Mouse (Mus musculus) CH12.LX (cell line): ENCODE results near the gene Itgb4. TPM values are rescaled to one million over a fixed set of nuclear protein-coding genes. Genes with fewer than 3 reads are reported as not detected.

Experiments used
- DNase-seq: peaks from one replicate; pipeline ENCODE4 v3.0.0-alpha.2; 2013; ENCODE audit errors: extremely low read depth
- H3K27ac ChIP-seq: 2 replicates; pipeline ENCODE4 v1.5.1; 2012; ENCODE audit warnings: low read depth, mild to moderate bottlenecking, control low read depth, moderate library complexity; ENCODE audit not compliant: insufficient read depth
- H3K27me3 ChIP-seq: replicated peaks from 2 replicates; pipeline ENCODE3; 2012; ENCODE audit warnings: inconsistent platforms
- H3K36me3 ChIP-seq, 2 experiments: replicated peaks in 1 of 2; 2 replicates each; pipeline versions ENCODE3 to v1.6.1; 2012; ENCODE audit warnings: inconsistent platforms in 1 of 2, low read length in 1 of 2, mild to moderate bottlenecking in 1 of 2, mixed read lengths in 1 of 2, moderate library complexity in 1 of 2; ENCODE audit not compliant: control insufficient read depth in 1 of 2, insufficient read depth in 1 of 2
- H3K4me1 ChIP-seq, 2 experiments: 2 replicates each; pipeline ENCODE4 v1.6.1; 2012; ENCODE audit warnings: inconsistent platforms in 1 of 2, moderate library complexity in 1 of 2; ENCODE audit not compliant: insufficient read depth in 2 of 2, control insufficient read depth in 1 of 2
- H3K4me2 ChIP-seq: 2 replicates; pipeline ENCODE4 v1.6.1; 2012; ENCODE audit warnings: low read depth, mild to moderate bottlenecking, control low read depth; ENCODE audit not compliant: poor library complexity, insufficient read depth, severe bottlenecking
- H3K4me3 ChIP-seq, 3 experiments: fragments of 150-350 bp in 1 of 3; sonication (generic) in 1 of 3; replicated peaks in 1 of 3; 2 replicates each; pipeline versions ENCODE3 to v1.5.1; 2011 to 2012; ENCODE audit warnings: low read depth in 2 of 3, low read length in 2 of 3, mild to moderate bottlenecking in 2 of 3, moderate library complexity in 2 of 3, control low read depth in 1 of 3, improper control_type of control experiment in 1 of 3, inconsistent platforms in 1 of 3, mixed read lengths in 1 of 3; ENCODE audit not compliant: poor library complexity in 1 of 3
- H3K79me2 ChIP-seq: replicated peaks from 2 replicates; pipeline ENCODE4 v1.6.1; 2012; ENCODE audit warnings: mild to moderate bottlenecking, moderate library complexity; ENCODE audit not compliant: control insufficient read depth, poor library complexity, insufficient read depth, severe bottlenecking; ENCODE audit errors: extremely low read depth
- H3K9ac ChIP-seq: 2 replicates; pipeline ENCODE4 v1.6.1; 2012; ENCODE audit warnings: low read depth, mild to moderate bottlenecking, control low read depth, moderate library complexity; ENCODE audit not compliant: insufficient read depth
- H3K9me3 ChIP-seq: replicated peaks from 2 replicates; pipeline ENCODE3; 2012; ENCODE audit warnings: low read length, inconsistent platforms, mixed read lengths
- CHD2 ChIP-seq: IDR thresholded peaks from 2 replicates; pipeline ENCODE4 v1.6.1; 2011; ENCODE audit warnings: low read length, improper control_type of control experiment
- CTCF ChIP-seq, 2 experiments: IDR thresholded peaks in 1 of 2; conservative IDR thresholded peaks in 1 of 2; 2 replicates each; pipeline ENCODE4 v1.5.1; 2011 to 2012; ENCODE audit warnings: low read depth in 2 of 2, low read length in 2 of 2, improper control_type of control experiment in 1 of 2, inconsistent platforms in 1 of 2, mild to moderate bottlenecking in 1 of 2, moderate library complexity in 1 of 2
- HCFC1 ChIP-seq: IDR thresholded peaks from 2 replicates; pipeline ENCODE4 v1.6.1; 2012; ENCODE audit warnings: low read depth, mild to moderate bottlenecking, inconsistent platforms, low read length, improper control_type of control experiment
- IRF4 ChIP-seq: IDR thresholded peaks from 2 replicates; pipeline ENCODE4 v1.6.1; 2014; ENCODE audit warnings: low read depth, mild to moderate bottlenecking, inconsistent platforms, low read length, improper control_type of control experiment
- MAX ChIP-seq: IDR thresholded peaks from 2 replicates; pipeline ENCODE4 v1.6.1; 2011; ENCODE audit warnings: low read length, improper control_type of control experiment
- MEF2A ChIP-seq: IDR thresholded peaks from 2 replicates; pipeline ENCODE4 v1.6.1; 2014; ENCODE audit warnings: low read depth, mild to moderate bottlenecking, inconsistent platforms, low read length, improper control_type of control experiment, borderline replicate concordance
- MXI1 ChIP-seq: IDR thresholded peaks from 2 replicates; pipeline ENCODE4 v1.6.1; 2011; ENCODE audit warnings: mild to moderate bottlenecking, low read depth, low read length, improper control_type of control experiment
- MYC ChIP-seq: IDR thresholded peaks from 2 replicates; pipeline ENCODE4 v1.6.1; 2011; ENCODE audit warnings: low read depth, mild to moderate bottlenecking, improper control_type of control experiment, low read length
- NRF1 ChIP-seq: IDR thresholded peaks from 2 replicates; pipeline ENCODE4 v1.6.1; 2014; ENCODE audit warnings: low read depth, mild to moderate bottlenecking, inconsistent platforms, low read length, improper control_type of control experiment, moderate library complexity
- PAX5 ChIP-seq: IDR thresholded peaks from 2 replicates; pipeline ENCODE4 v1.6.1; 2012; ENCODE audit warnings: low read length, inconsistent platforms, mixed read lengths
- POLR2A ChIP-seq: IDR thresholded peaks from 2 replicates; pipeline ENCODE4 v1.6.1; 2011; ENCODE audit warnings: low read depth, mild to moderate bottlenecking, improper control_type of control experiment, low read length
- POLR2AphosphoS2 ChIP-seq: IDR thresholded peaks from 2 replicates; pipeline ENCODE4 v1.6.1; 2011; ENCODE audit warnings: low read depth, low read length, improper control_type of control experiment
- RCOR1 ChIP-seq: conservative IDR thresholded peaks from 2 replicates; pipeline ENCODE4 v1.6.1; 2012; ENCODE audit warnings: low read depth, mild to moderate bottlenecking, inconsistent platforms, low read length, improper control_type of control experiment
- TBP ChIP-seq: conservative IDR thresholded peaks from 2 replicates; pipeline ENCODE4 v1.6.1; 2011; ENCODE audit warnings: low read depth, low read length, improper control_type of control experiment
- TCF12 ChIP-seq: IDR thresholded peaks from 2 replicates; pipeline ENCODE4 v1.6.1; 2014; ENCODE audit warnings: low read depth, mild to moderate bottlenecking, inconsistent platforms, low read length, improper control_type of control experiment
- UBTF ChIP-seq: IDR thresholded peaks from 2 replicates; pipeline ENCODE4 v1.6.1; 2012; ENCODE audit warnings: low read depth, mild to moderate bottlenecking, inconsistent platforms, low read length, improper control_type of control experiment, moderate library complexity
- USF2 ChIP-seq: conservative IDR thresholded peaks from 2 replicates; pipeline ENCODE4 v1.6.1; 2011; ENCODE audit warnings: low read depth, low read length, improper control_type of control experiment
- dilution Hi-C: fragments of 300-500 bp; cut with MboI; formaldehyde crosslinking; loops from 2 replicates; pipeline ENCODE4 v1.14.3; 2020; ENCODE audit warnings: low sequenced_read_pairs; ENCODE audit not compliant: extremely low pct_unique_long_range_greater_than_20kb, extremely low pct_ligation_motif_present
- in situ Hi-C: fragments of 300-500 bp; cut with MboI; formaldehyde crosslinking; loops from 3 replicates; pipeline ENCODE4 v1.14.3; 2019; ENCODE audit warnings: low sequenced_read_pairs, low pct_ligation_motif_present, low pct_unique_long_range_greater_than_20kb, mixed read lengths
- polyA plus RNA-seq: library from polyadenylated mRNA; unstranded; fragments of >175 nt; gene quantifications from 2 replicates; pipeline ENCODE4 v1.2.1, GENCODE M21; 2012; ENCODE audit warnings: low read depth; ENCODE audit not compliant: insufficient read length
- total RNA-seq, 2 experiments: library from RNA; depleted of rRNA; stranded (reverse); fragments of 300-350 nt in 1 of 2; fragments of >200 nt in 1 of 2; gene quantifications; 2 replicates each; pipeline ENCODE4 v1.2.3; 2012 to 2014

Gene Itgb4
- total and polyA plus RNA-seq, 3 experiments: 0.42 to 6.3 (median 0.59) TPM

DNA sequence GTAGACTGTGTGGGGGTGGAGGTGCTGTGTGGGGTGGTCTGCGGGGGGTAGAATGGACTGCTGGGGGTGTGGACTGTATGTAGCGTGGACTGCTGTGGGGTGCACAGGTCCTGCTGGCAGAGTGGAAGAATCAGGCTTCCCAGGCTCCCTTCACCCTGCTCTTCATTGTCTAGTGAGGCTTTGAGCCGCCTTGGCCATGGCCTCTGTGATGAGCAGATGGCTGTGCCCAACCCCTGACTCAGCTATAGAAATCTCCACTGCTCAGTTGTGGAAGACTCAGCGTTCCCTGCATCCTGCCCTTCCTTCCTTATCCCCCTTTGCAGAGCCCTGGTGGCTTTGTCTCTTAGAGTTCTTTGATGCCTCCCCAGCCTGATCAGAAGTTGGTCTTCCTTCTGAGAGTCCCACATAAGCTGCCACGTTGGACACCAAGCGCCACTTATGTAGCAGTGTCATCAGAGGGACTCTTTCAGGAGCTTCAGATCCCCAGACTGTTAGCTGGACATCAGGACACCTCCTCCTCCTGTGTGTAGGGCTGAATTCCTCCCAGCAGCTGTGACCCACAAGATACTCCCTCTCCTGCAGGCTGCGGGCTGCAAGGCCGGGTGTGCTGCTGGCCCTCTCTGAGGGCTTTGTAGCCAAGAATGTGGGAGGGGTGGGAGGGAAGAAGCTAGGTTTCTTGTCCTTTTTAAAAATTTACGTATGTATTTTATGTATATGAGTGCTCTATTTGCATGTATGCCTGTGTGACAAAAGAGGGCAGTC lies 11.7 kb upstream of the Itgb4 start:
- H3K4me2 ChIP-seq: no peak overlapping the region
- no peaks in the 10 kb centered on the region for H3K79me2 ChIP-seq
- no peaks in the 10 kb centered on the region for H3K4me1 ChIP-seq
- no peak overlapping the region for H3K4me3 ChIP-seq
- TF ChIP-seq POLR2AphosphoS2: no peak
- TF ChIP-seq CHD2: no peak
- TF ChIP-seq TBP: no peak
- TF ChIP-seq USF2: no peak
- TF ChIP-seq CTCF (conservative IDR thresholded peaks at IDR 0.05 in 1 of 2, IDR thresholded peaks at IDR 0.05 in 1 of 2; ENCODE audit: low read depth in 2 of 2, low read length in 2 of 2): no peak
- no peak for TF ChIP-seq POLR2A
- no peak for TF ChIP-seq NRF1
- no peak for TF ChIP-seq MAX
- no peak for TF ChIP-seq RCOR1
- no peak for TF ChIP-seq HCFC1
- no peak for TF ChIP-seq IRF4
- TF ChIP-seq MYC: no peak
- no peak for TF ChIP-seq PAX5
- TF ChIP-seq MEF2A: no peak
- TF ChIP-seq TCF12: no peak
- TF ChIP-seq MXI1: no peak
- TF ChIP-seq, all 38 proteins: peak for 0
- in situ Hi-C loops (no loop called here), dilution Hi-C loops (no loop called here)
- H3K36me3 ChIP-seq: peaks cover 70 to 88% of the 10 kb centered on the region in 2 experiments
- no peaks in the 10 kb centered on the region for H3K27me3 ChIP-seq
- H3K27ac ChIP-seq: no peak overlapping the region
- DNase-seq: no peak
- H3K9ac ChIP-seq: no peak overlapping the region
- no peaks in the 10 kb centered on the region for H3K9me3 ChIP-seq

DNA sequence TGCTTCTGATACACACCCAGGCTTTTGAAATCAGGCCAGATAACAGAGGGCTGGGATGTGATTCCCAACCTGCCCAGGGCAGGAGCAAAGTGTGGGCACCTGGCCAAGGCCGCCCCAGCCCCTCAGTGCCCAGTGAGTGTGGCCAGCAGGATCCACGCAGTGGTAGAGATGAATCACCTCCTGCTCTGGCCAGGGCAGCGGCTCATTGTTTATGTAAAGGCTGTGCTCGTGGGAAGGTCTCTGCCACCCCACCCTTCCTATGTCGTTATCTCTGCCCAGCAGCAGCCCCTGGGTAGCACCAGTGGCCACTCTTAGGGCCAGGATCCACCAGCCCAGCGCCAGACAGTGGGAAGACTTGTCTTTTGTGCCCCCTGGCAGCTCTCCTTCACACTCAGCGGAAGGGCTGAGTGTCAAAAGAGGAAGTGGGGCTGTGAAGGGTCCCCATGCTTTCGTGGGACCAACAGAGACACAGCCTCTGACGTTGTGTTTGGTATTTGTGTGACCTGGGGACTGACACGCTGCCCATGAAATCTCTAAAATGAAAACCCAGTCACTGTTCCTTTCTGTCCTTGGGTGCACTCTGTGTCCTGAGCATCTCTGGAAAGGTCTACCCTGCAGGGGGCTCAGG lies 9.4 kb upstream of the Itgb4 start:
- dilution Hi-C loops: no loop called here
- no peaks in the 10 kb centered on the region for H3K27me3 ChIP-seq
- DNase-seq: no peak
- H3K79me2 ChIP-seq: no peaks in the 10 kb centered on the region
- no peak overlapping the region for H3K27ac ChIP-seq
- H3K9me3 ChIP-seq: no peaks in the 10 kb centered on the region
- H3K4me2 ChIP-seq: no peak overlapping the region
- TF ChIP-seq UBTF (no peak), POLR2AphosphoS2 (no peak), PAX5 (no peak), IRF4 (no peak)
- H3K36me3 ChIP-seq: peaks cover 58 to 72% of the 10 kb centered on the region in 2 experiments
- peaks cover 12 to 17% of the 10 kb centered on the region in 2 experiments for H3K4me1 ChIP-seq
- in situ Hi-C loops: no loop called here
- H3K9ac ChIP-seq: no peak overlapping the region
- no peak overlapping the region for H3K4me3 ChIP-seq
